Mouse (Mus musculus): ENCODE measurements around the gene Epn3. TPM values are rescaled to one million over a fixed set of nuclear protein-coding genes. Genes with fewer than 3 reads are reported as not detected.

The Epn3 gene
- polyA plus RNA-seq, 1 experiment from 2014 or later, result 17.0 TPM

Other genes starting within 250 kb of the Epn3 start
- gene Gm21885, start 218.1 kb downstream of the Epn3 start, polyA plus RNA-seq (2015; fragmentation: Nextera tagmentation; extraction: Ambion mirVana), result 8.9 and 9.9 TPM in 2 replicates
- 96.7 and 112 TPM in 2 replicates for gene Luc7l3, start 178.0 kb downstream of the Epn3 start, polyA plus RNA-seq (2015; fragmentation: Nextera tagmentation; extraction: Ambion mirVana)
- 11.0 and 11.1 TPM in 2 replicates for gene Ankrd40, start 172.0 kb downstream of the Epn3 start, polyA plus RNA-seq (2015; fragmentation: Nextera tagmentation; extraction: Ambion mirVana)
- gene Abcc3, start 107.0 kb downstream of the Epn3 start, polyA plus RNA-seq (2015; fragmentation: Nextera tagmentation; extraction: Ambion mirVana), result 11.4 and 16.4 TPM in 2 replicates
- 7.9 and 8.5 TPM in 2 replicates for gene Cacna1g, start 25.8 kb downstream of the Epn3 start, polyA plus RNA-seq (2015; fragmentation: Nextera tagmentation; extraction: Ambion mirVana)
- gene Spata20, start 13.8 kb downstream of the Epn3 start, polyA plus RNA-seq (2015; fragmentation: Nextera tagmentation; extraction: Ambion mirVana), result 0.22 and 0.29 TPM in 2 replicates
- 2.8 and 4.3 TPM in 2 replicates for gene Mycbpap, start 21.8 kb upstream of the Epn3 start, polyA plus RNA-seq (2015; fragmentation: Nextera tagmentation; extraction: Ambion mirVana)
- gene Rsad1, start 49.3 kb upstream of the Epn3 start, polyA plus RNA-seq (2015; fragmentation: Nextera tagmentation; extraction: Ambion mirVana), result 3.1 and 3.3 TPM in 2 replicates
- 16.1 and 22.6 TPM in 2 replicates for gene Chad, start 65.1 kb upstream of the Epn3 start, polyA plus RNA-seq (2015; fragmentation: Nextera tagmentation; extraction: Ambion mirVana)
- 4.3 and 5.7 TPM in 2 replicates for gene Acsf2, start 101.9 kb upstream of the Epn3 start, polyA plus RNA-seq (2015; fragmentation: Nextera tagmentation; extraction: Ambion mirVana)
- 218 and 219 TPM in 2 replicates for gene Lrrc59, start 129.8 kb upstream of the Epn3 start, polyA plus RNA-seq (2015; fragmentation: Nextera tagmentation; extraction: Ambion mirVana)
- gene Mrpl27, start 153.8 kb upstream of the Epn3 start, polyA plus RNA-seq (2015; fragmentation: Nextera tagmentation; extraction: Ambion mirVana), result 122 and 126 TPM in 2 replicates
- 12.7 and 13.2 TPM in 2 replicates for gene Eme1, start 154.0 kb upstream of the Epn3 start, polyA plus RNA-seq (2015; fragmentation: Nextera tagmentation; extraction: Ambion mirVana)
- 9.4 and 13.6 TPM in 2 replicates for gene Xylt2, start 177.5 kb upstream of the Epn3 start, polyA plus RNA-seq (2015; fragmentation: Nextera tagmentation; extraction: Ambion mirVana)
- gene Gm11541, start 204.5 kb upstream of the Epn3 start, polyA plus RNA-seq (2015; fragmentation: Nextera tagmentation; extraction: Ambion mirVana), result 0.53 and 0.92 TPM in 2 replicates
- 0.18 and 0.39 TPM in 2 replicates for gene Cdc34b, start 241.8 kb upstream of the Epn3 start, polyA plus RNA-seq (2015; fragmentation: Nextera tagmentation; extraction: Ambion mirVana)